Mouse (Mus musculus) retina, postnatal 1 day (tissue): ENCODE results near the gene Vrk3.

Source experiments
- DNase-seq: peaks from one replicate; pipeline ENCODE4 v3.0.0-alpha.2; 2012

The Vrk3 gene

GRCm38 (mm10) chr7:44768129-44768528 lies 19.9 kb downstream of the Vrk3 start:
- no peak for DNase-seq

GRCm38 (mm10) chr7:44770046-44770578 lies 21.9 kb downstream of the Vrk3 start:
- DNase-seq: peak; percentile 72

- DNase-seq: no peak
These were observed 24.5 kb downstream of the Vrk3 start for GRCm38 (mm10) chr7:44772591-44773204.

DNA sequence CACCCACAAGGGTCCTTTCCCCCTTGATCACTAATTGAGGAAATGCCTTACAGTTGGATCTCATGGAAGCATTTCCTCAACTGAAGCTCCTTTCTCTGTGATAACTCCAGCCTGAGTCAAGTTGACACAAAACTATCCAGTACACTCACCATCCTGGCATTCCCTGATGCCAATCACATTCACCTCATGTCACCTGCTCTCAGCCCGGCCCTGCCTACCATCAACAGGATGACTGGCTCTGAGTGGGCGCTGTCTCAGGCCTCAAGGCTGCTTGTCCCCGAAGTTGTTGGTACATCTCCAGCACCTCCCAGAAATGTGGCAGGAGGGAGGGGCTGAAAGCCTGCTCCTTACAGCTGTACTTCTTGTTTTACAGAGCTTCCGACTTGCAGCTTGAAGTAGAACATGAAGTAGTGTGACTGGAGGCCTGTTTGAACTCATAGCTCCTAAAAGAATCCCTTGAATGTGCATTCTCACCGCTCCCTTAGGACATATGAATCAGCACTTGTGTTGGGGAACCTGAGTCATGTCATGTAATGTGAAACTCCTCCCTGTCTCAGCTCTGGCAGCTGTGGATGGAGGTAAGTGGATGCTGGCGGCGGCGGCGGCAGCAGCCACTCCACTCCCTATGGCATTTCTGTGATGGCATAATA lies 28.8 kb downstream of the Vrk3 start:
- no peak for DNase-seq

GRCm38 (mm10) chr7:44780101-44780500 lies 31.9 kb downstream of the Vrk3 start:
- no peak for DNase-seq

- DNase-seq: no peak
These were observed 41.3 kb downstream of the Vrk3 start for GRCm38 (mm10) chr7:44789531-44789930.

GRCm38 (mm10) chr7:44790066-44790465 lies 41.9 kb downstream of the Vrk3 start:
- DNase-seq: no peak

GRCm38 (mm10) chr7:44792781-44793180 lies 44.6 kb downstream of the Vrk3 start:
- no peak for DNase-seq

- DNase-seq: no peak
These were observed 60.7 kb downstream of the Vrk3 start for GRCm38 (mm10) chr7:44808927-44809326.

- DNase-seq: no peak
These were observed 61.3 kb downstream of the Vrk3 start for GRCm38 (mm10) chr7:44809466-44809865.

DNA sequence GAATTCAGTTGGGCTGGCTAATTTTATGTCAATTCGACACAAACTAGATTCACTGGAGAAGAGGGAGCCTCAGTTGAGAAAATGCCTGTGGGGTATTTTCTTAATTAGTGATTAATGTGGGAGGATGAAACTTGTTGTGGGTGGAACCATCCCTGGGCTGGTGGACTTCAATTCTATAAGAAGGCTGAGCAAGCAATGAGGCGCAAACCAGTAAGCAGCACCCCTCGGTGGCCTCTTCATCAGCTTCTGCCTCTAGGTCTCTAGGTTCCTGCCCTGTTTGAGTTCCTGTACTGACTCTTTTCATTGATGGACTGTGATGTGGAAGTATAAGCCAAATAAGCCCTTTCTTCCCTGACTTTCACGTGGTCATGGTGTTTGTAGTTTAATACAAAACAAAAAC lies 62.2 kb downstream of the Vrk3 start:
- no peak for DNase-seq

- DNase-seq: no peak
These were observed 62.8 kb downstream of the Vrk3 start for GRCm38 (mm10) chr7:44810819-44811557.

DNA sequence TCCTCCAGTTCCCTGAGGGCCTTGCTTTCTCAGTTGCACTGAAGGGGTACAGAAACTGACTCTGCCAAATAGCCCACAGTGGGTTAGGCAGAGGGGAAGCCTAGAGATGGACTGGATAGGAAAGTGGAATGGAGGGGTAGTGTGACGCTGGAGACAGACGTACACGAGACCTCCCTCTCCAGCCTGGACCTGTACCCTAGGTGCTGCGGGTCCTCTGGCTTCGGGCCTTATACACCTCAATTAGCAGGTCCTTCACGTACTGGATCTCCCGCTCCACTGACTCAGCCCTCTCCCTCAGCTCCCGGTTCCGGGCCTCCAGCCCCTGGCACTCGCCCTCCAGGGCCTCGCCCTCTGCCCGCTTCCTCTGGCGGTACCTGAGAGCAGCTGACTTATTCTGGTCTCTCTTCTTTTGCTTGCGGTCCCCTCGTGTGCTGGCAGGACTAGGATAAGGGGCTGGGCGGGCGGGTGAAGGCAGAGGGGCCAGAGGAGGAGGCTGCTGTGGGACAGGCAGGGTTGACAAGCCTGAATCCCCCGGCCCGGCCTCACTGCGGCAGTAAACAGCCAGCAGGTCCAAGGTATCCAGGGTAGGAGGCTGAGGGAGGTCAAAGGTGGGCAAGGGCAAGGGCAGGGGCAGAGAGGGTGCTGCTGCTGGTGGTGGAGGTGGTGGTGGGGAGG lies 64.6 kb downstream of the Vrk3 start:
- no peak for DNase-seq

DNA sequence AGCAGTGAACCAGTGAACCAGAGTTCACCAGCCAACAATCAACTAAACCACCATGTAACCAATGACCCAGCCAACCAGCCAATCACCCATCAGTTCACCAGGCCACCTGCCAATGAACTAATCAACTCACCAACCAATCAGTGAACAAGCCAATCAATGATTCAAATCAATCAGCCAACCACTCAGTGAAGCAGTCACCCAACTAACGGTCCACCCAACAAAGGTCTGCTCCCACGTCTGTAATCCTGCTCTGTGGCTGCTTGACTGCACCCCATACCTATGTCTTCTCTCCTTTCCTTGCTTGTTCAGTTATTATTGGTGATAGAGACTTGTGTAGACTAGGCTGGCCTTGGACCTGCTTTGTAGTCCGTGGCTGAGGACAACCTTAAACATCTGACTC lies 65.8 kb downstream of the Vrk3 start:
- DNase-seq: no peak

- DNase-seq: no peak
These were observed 66.2 kb downstream of the Vrk3 start for GRCm38 (mm10) chr7:44814423-44814822.

- no peak for DNase-seq
These were observed 66.8 kb downstream of the Vrk3 start for GRCm38 (mm10) chr7:44814952-44815553.

DNA sequence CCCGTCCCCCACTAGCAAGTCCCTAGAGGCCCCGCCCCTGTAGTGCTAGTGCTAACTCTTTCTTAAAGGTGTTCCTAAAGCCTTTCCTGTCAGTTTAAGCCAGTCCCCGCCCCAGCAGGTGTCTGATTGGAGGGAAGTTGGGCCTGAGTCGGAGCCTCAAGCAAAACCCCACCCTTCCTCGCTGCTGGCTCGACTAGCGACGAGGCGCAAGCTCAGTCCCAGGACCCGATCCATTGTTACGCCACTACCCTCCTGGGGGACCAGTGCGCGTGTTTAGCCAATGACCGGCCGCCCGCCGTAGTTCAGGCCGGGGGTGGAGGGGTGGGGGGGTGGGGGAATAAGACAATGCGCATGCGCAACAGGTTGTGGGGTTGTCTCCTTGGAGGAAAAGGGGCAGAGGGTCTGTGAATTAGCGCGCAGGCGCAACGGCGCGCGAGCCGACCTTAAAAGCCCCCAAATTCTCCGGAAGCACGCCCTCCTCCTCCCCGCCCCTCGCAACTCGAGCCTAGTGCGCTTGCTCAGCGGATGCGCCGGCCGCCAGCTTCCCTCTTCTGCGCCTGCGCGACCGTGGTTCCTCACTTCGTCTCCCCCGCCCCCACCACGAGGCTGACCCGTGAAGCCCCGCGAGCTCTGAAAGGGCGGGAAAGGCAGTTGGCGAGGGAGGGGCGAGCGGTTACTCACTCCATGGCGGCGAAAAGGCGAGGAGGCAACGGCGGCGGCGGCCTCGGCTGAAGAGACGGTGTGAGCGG lies 67.7 kb downstream of the Vrk3 start, which contains the start of the genes Nup62 and Il4i1:
TSS of gene Nup62 (plus strand) at position 368 of the 749 bp plus-strand sequence.
TSS of gene Il4i1 (plus strand) at position 667 of the 749 bp plus-strand sequence.
- peak; percentile 99 for DNase-seq

DNA sequence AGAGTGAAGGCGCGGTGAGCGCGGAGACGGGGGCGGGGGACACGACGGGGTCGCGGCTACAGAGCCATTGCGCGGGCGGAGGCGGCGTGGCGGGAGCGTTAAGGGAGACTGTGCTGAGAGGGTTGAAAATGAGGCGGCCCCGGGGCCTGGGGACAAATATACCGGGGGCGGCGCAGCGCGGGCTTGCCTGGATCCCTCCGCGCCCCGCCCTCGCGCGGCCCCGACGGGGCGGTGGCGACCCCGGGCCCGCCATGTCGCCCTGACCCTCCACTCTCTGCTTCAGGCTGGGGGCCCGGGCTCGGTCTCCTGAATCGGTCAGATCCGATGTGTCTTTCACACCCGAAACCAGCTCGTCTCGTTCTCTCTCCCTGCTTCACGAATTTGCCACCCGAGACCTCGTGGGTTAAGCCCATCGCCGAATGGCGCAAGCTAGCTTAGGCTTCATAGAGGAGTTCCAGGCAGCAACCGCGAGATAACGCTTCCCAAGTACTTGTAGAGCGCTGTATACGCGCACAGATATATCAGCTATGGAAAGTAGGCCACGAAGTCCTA lies 68.3 kb downstream of the Vrk3 start, which contains the start of gene Atf5:
TSS of gene Atf5 (minus strand) at position 189 of the 552 bp plus-strand sequence.
- DNase-seq: no peak

DNA sequence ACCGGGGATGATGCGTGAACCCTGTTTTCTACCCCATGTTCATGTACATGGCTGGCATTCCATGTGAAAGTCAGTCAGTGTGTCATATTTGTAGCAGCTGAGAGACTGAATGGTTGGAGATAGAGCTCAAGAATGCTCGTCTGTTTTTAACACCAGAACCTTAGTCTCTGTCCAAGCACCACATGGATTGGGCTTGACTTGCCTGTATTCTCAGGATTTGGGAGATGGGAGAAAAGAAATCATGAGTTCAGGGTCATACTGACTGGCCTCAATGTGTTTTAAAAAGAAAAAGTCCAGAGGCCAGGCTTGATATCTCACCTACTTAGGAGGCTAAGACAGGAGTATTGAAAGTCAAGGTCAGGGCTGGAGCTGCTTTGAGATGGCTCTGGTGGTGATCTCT lies 69.2 kb downstream of the Vrk3 start:
- DNase-seq: no peak

DNA sequence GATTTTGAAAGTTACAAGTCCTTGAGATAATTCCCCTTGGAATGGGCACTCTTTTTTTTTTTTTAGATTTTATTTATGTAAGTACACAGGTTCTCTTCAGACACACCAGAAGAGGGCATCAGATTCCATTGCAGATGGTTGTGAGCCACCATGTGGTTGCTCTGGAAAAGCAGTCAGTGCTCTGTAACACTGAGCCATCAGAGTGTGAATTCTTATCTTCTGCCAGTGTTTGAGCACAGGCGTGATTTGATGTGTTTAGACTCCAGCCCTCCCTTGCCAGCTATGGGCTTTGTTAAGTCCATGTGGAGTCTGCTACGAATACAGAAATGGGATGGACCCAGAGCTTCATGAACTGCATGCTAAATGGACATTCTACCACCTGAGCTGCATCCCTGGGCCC lies 70.0 kb downstream of the Vrk3 start:
- peak; percentile 42 for DNase-seq

GRCm38 (mm10) chr7:44818751-44819235 lies 70.6 kb downstream of the Vrk3 start:
- DNase-seq: peak; percentile 54
